Mouse (Mus musculus) E14TG2a.4 (cell line): ENCODE data around the gene Lexm.

Source experiments
- H3K27me3 ChIP-seq: 2 replicates; pipeline ENCODE4 v1.6.1; 2014; ENCODE audit warnings: low read length, control low read depth; ENCODE audit not compliant: insufficient read depth
- H3K36me3 ChIP-seq: 2 replicates; pipeline ENCODE4 v1.6.1; 2014; ENCODE audit warnings: low read length, control low read depth; ENCODE audit not compliant: insufficient read depth
- H3K4me1 ChIP-seq: replicated peaks from 2 replicates; pipeline ENCODE4 v1.6.1; 2014; ENCODE audit warnings: low read depth, low read length, control low read depth
- H3K4me3 ChIP-seq: replicated peaks from 2 replicates; pipeline ENCODE4 v1.5.1; 2014; ENCODE audit warnings: mild to moderate bottlenecking, low read length
- H3K9me3 ChIP-seq: 2 replicates; pipeline ENCODE4 v1.6.1; 2014; ENCODE audit warnings: low read length, control low read depth
- CTCF ChIP-seq: conservative IDR thresholded peaks from 2 replicates; pipeline ENCODE4 v1.5.1; 2014; ENCODE audit warnings: low read length
- NANOG ChIP-seq: IDR thresholded peaks from 2 replicates; pipeline ENCODE4 v1.6.1; 2014; ENCODE audit warnings: borderline replicate concordance, low read length, mixed read lengths
- POU5F1 ChIP-seq: IDR thresholded peaks from 2 replicates; pipeline ENCODE4 v1.6.1; 2014; ENCODE audit warnings: low read length, borderline replicate concordance

Gene Lexm

DNA sequence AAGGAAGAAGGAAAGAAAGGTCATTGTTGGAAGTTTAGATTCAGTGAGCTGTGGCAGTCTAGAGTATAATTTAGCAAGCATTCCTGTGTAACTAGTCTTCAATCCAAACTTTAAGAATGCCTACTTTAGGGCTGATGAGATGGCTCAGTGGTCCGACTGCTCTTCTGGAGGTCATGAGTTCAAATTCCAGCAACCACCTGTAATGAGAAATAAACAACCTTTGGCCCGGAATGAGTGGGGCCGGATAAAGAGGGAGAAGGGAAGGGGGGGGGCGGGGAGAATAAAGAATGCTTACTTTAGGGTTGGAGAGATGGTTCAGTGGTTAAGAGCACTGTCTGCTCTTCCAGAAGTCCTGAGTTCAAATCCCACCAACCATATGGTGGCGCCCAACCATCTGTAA, 59.8 kb downstream of the Lexm start:
- H3K36me3 ChIP-seq: peaks cover 4% of the 10 kb centered on the region
- peaks cover 19% of the 10 kb centered on the region for H3K4me1 ChIP-seq
- no peak overlapping the region for H3K4me3 ChIP-seq
- no peaks in the 10 kb centered on the region for H3K9me3 ChIP-seq
- H3K27me3 ChIP-seq: no peaks in the 10 kb centered on the region; the same call in 1 of the 2 replicates
- TF ChIP-seq NANOG: no peak
- TF ChIP-seq POU5F1: no peak
- TF ChIP-seq CTCF: no peak

- Histone ChIP-seq H3K9me3 (no peaks in the 10 kb centered on the region), H3K4me1 (no peaks in the 10 kb centered on the region), H3K4me3 (no peak overlapping the region), H3K36me3 (no peaks in the 10 kb centered on the region), H3K27me3 (peaks cover 5% of the 10 kb centered on the region)
- TF ChIP-seq NANOG (no peak), POU5F1 (no peak), CTCF (no peak)
Measured at GRCm38 (mm10) chr4:106550516-106551166, 66.4 kb downstream of the Lexm start.

GRCm38 (mm10) chr4:106548113-106548512, 68.9 kb downstream of the Lexm start:
- no peaks in the 10 kb centered on the region for H3K36me3 ChIP-seq
- peaks cover 10% of the 10 kb centered on the region for H3K27me3 ChIP-seq
- TF ChIP-seq CTCF: no peak
- no peak for TF ChIP-seq NANOG
- no peak for TF ChIP-seq POU5F1

DNA sequence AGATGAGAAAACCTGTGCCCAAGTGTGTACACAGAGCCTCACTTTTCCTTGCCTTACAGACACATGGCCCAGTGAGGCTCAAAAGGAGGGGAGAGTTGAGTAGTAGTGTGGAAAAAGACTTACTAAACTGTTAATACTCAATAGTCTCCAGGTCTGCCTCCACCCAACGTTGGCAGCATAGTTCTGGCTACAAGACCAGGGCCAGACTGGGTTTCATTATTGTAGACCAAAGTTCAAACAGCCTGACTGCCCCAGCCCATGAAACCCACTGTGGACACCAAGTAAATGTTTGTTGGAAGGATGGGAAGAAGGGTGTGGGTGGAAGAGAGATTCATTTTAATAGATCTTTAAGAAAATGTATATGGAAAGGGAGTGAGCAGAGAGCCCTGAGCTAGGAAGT, 70.1 kb downstream of the Lexm start:
- Histone ChIP-seq H3K4me3 (no peak overlapping the region), H3K36me3 (no peaks in the 10 kb centered on the region), H3K9me3 (no peaks in the 10 kb centered on the region), H3K27me3 (peaks cover 14% of the 10 kb centered on the region), H3K4me1 (no peaks in the 10 kb centered on the region)
- TF ChIP-seq CTCF (no peak), NANOG (no peak), POU5F1 (no peak)

More at GRCm38 (mm10) chr4:106548113-106548512, 68.9 kb downstream of the Lexm start:
- Histone ChIP-seq H3K9me3 (no peaks in the 10 kb centered on the region), H3K4me1 (no peaks in the 10 kb centered on the region), H3K4me3 (no peak overlapping the region)

GRCm38 (mm10) chr4:106545817-106546373, 71.1 kb downstream of the Lexm start:
- Histone ChIP-seq H3K27me3 (peaks cover 14% of the 10 kb centered on the region), H3K36me3 (no peaks in the 10 kb centered on the region), H3K4me1 (no peaks in the 10 kb centered on the region), H3K4me3 (no peak overlapping the region), H3K9me3 (no peaks in the 10 kb centered on the region)
- no peak for TF ChIP-seq NANOG
- TF ChIP-seq POU5F1: no peak
- no peak for TF ChIP-seq CTCF

- peaks cover 17% of the 10 kb centered on the region for H3K27me3 ChIP-seq
- no peaks in the 10 kb centered on the region for H3K36me3 ChIP-seq
- TF ChIP-seq POU5F1 (no peak), CTCF (no peak), NANOG (no peak)
- no peaks in the 10 kb centered on the region for H3K4me1 ChIP-seq
- H3K9me3 ChIP-seq: no peaks in the 10 kb centered on the region
- H3K4me3 ChIP-seq: no peak overlapping the region
Measured at GRCm38 (mm10) chr4:106542211-106542610, 74.8 kb downstream of the Lexm start.

- Histone ChIP-seq H3K9me3 (no peaks in the 10 kb centered on the region), H3K4me3 (no peak overlapping the region), H3K27me3 (peaks cover 17% of the 10 kb centered on the region), H3K36me3 (no peaks in the 10 kb centered on the region), H3K4me1 (no peaks in the 10 kb centered on the region)
- TF ChIP-seq NANOG (no peak), CTCF (no peak)
Measured at GRCm38 (mm10) chr4:106541491-106541890, 75.5 kb downstream of the Lexm start.
